Mouse (Mus musculus): Measurements from ENCODE around the gene Hsdl1. TPM values are rescaled to one million over a fixed set of nuclear protein-coding genes. Genes with fewer than 3 reads are reported as not detected.

Gene Hsdl1
- polyA plus RNA-seq, 1 experiment from 2014 or later = 176 TPM

DNA sequence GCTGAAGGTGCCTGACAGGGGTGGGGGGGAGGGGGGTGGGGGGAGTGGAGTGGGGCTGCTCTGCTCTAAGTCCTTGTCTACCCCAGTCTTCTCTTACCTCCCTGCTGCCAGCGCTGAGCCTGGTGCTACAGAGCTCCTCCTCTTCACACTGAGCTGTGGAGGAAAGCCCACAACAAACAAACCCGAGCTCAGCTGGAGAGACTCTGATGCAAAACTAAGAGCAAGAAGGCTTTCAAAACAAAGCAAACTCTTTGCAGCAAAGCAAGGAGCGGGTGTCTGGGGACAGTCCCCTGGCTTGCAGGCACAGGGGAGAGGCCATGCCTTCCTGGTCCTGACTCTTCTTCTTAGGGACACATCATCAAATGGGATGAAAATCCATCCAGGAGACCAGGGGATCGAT is 5.1 kb downstream of the Hsdl1 start:
- Histone ChIP-seq H3K9me3 (ENCODE audit: control insufficient read depth, low read length) (no peaks in the 10 kb centered on the region), H3K27me3 (ENCODE audit: control insufficient read depth, insufficient read depth, low read length) (no peaks in the 10 kb centered on the region), H3K4me3 (ENCODE audit: low read depth, low read length) (no peak overlapping the region), H3K9ac (replicated peaks; ENCODE audit: low read depth, low read length) (no peak overlapping the region), H3K4me1 (ENCODE audit: control insufficient read depth, insufficient read depth, low read length) (peaks cover 11% of the 10 kb centered on the region), H3K27ac (ENCODE audit: low read depth, low read length) (no peak overlapping the region), H3K36me3 (ENCODE audit: control insufficient read depth, insufficient read depth, low read length) (peaks cover 16% of the 10 kb centered on the region), H3K4me2 (ENCODE audit: low read depth, low read length) (no peak overlapping the region)
- no peak for ATAC-seq (ENCODE audit: low read depth)
- 48% methylated on average over 4 of the region's 4 CpGs for WGBS

DNA sequence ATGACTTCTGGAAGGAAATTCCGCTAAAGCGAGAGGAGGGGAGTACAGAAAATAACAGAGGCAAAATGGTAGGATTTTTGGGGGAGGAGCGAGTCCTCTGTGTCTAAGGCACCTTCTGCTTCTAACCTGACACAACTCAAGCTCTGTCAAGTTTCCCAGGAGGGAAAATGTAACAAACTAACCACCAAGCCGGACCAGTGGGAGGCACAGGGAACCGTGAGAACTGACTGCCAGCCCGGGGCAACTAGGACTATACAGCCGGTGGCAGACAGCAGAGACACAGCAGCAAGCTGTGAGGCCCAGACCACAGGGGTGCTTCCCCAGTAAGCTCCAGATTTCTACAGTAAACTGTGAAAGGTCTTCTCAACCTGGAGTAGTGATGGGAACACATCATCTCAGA is 6.0 kb downstream of the Hsdl1 start:
- no peaks in the 10 kb centered on the region for H3K27me3 ChIP-seq (ENCODE audit: control insufficient read depth, insufficient read depth, low read length)
- H3K4me2 ChIP-seq (ENCODE audit: low read depth, low read length) = no peak overlapping the region
- no peak overlapping the region for H3K4me3 ChIP-seq (ENCODE audit: low read depth, low read length)
- H3K36me3 ChIP-seq (ENCODE audit: control insufficient read depth, insufficient read depth, low read length) = peaks cover 24% of the 10 kb centered on the region
- no peak for ATAC-seq (ENCODE audit: low read depth)
- H3K27ac ChIP-seq (ENCODE audit: low read depth, low read length) = no peak overlapping the region
- H3K4me1 ChIP-seq (ENCODE audit: control insufficient read depth, insufficient read depth, low read length) = peaks cover 8% of the 10 kb centered on the region
- H3K9me3 ChIP-seq (ENCODE audit: control insufficient read depth, low read length) = no peaks in the 10 kb centered on the region
- WGBS = 72% methylated on average over 7 of the region's 7 CpGs
- H3K9ac ChIP-seq (replicated peaks; ENCODE audit: low read depth, low read length) = no peak overlapping the region

DNA sequence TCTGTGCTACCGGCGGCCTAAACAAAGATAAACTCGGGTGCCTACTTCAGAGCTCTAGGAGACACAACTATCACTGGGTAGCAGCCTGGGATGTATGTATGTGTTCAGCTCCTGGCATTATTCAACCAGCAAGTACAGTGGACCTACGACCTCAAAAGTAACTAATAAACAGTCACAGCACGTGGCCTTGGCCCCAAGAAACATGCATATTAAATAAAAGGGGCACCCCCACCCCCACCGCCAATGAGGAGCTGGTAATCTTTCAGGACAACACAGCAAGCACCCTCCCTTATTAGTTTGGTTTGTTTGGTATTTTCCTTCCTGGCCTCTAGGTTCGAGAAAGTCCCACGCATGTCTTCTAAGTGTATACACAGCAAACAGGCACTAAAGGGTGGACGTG is 6.7 kb downstream of the Hsdl1 start:
- H3K4me1 ChIP-seq (ENCODE audit: control insufficient read depth, insufficient read depth, low read length) = peaks cover 3% of the 10 kb centered on the region; the same call in 1 of the 2 replicates
- H3K36me3 ChIP-seq (ENCODE audit: control insufficient read depth, insufficient read depth, low read length) = peaks cover 31% of the 10 kb centered on the region
- no peaks in the 10 kb centered on the region for H3K27me3 ChIP-seq (ENCODE audit: control insufficient read depth, insufficient read depth, low read length)
- 91% methylated on average over 9 of the region's 9 CpGs for whole genome bisulfite sequencing
- no peak overlapping the region for H3K4me2 ChIP-seq (ENCODE audit: low read depth, low read length)
- no peak overlapping the region for H3K9ac ChIP-seq (replicated peaks; ENCODE audit: low read depth, low read length)
- no peak for ATAC-seq (ENCODE audit: low read depth)
- no peak overlapping the region for H3K4me3 ChIP-seq (ENCODE audit: low read depth, low read length)
- no peak overlapping the region for H3K27ac ChIP-seq (ENCODE audit: low read depth, low read length)
- no peaks in the 10 kb centered on the region for H3K9me3 ChIP-seq (ENCODE audit: control insufficient read depth, low read length)

DNA sequence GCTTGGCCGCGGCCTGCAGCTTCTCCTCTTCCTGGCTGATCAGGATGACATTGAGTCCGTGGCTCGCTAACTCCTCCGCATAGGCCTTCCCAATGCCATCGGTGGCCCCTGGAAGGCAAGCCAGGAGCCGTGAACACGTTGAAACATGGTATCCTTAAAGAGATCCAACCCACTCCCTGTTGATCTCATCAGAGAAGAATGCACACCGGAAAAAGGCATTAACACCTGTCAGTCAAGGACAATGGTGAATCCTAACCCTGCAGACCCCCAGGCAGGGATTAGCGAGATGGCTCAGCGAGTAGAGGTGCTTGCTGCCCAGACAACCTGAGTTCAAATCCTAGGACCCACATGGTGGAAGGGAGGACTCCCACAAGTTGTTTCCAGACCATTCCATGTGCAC is 8.6 kb downstream of the Hsdl1 start:
- Histone ChIP-seq H3K4me1 (ENCODE audit: control insufficient read depth, insufficient read depth, low read length) (no peaks in the 10 kb centered on the region), H3K4me3 (ENCODE audit: low read depth, low read length) (no peak overlapping the region), H3K27ac (ENCODE audit: low read depth, low read length) (no peak overlapping the region), H3K9ac (replicated peaks; ENCODE audit: low read depth, low read length) (no peak overlapping the region), H3K36me3 (ENCODE audit: control insufficient read depth, insufficient read depth, low read length) (peaks cover 45% of the 10 kb centered on the region), H3K9me3 (ENCODE audit: control insufficient read depth, low read length) (no peaks in the 10 kb centered on the region), H3K4me2 (ENCODE audit: low read depth, low read length) (no peak overlapping the region), H3K27me3 (ENCODE audit: control insufficient read depth, insufficient read depth, low read length) (no peaks in the 10 kb centered on the region)
- no peak for ATAC-seq (ENCODE audit: low read depth)
- WGBS = 88% methylated on average over 11 of the region's 11 CpGs

DNA sequence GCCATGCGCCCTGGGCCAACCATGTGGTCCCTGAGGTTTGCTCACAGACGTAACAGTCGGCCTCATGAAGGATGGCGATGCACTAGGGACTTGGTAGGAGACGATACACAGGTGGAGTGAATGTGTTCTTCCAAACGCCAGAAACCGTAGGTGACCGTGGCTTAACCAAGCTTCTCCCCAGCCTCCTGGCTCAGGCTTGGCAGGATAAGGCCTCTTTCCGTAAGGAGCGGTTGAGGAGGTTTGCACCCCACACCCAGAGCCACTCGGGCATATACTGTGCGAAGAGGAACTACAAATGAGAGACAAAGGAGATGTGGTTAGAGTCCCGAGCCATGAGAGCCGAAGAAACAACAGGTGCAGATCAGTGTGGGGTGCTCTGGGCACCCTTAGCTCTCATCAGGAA is 11.1 kb downstream of the Hsdl1 start:
- H3K9me3 ChIP-seq (ENCODE audit: control insufficient read depth, low read length) = no peaks in the 10 kb centered on the region
- H3K9ac ChIP-seq (replicated peaks; ENCODE audit: low read depth, low read length) = no peak overlapping the region
- no peak overlapping the region for H3K4me2 ChIP-seq (ENCODE audit: low read depth, low read length)
- 93% methylated on average over 14 of the region's 14 CpGs for WGBS
- H3K36me3 ChIP-seq (ENCODE audit: control insufficient read depth, insufficient read depth, low read length) = peaks cover 45% of the 10 kb centered on the region
- H3K27me3 ChIP-seq (ENCODE audit: control insufficient read depth, insufficient read depth, low read length) = no peaks in the 10 kb centered on the region
- peaks cover 5% of the 10 kb centered on the region; the same call in 1 of the 2 replicates for H3K4me1 ChIP-seq (ENCODE audit: control insufficient read depth, insufficient read depth, low read length)
- no peak for ATAC-seq (ENCODE audit: low read depth)
- H3K27ac ChIP-seq (ENCODE audit: low read depth, low read length) = no peak overlapping the region
- H3K4me3 ChIP-seq (ENCODE audit: low read depth, low read length) = no peak overlapping the region

DNA sequence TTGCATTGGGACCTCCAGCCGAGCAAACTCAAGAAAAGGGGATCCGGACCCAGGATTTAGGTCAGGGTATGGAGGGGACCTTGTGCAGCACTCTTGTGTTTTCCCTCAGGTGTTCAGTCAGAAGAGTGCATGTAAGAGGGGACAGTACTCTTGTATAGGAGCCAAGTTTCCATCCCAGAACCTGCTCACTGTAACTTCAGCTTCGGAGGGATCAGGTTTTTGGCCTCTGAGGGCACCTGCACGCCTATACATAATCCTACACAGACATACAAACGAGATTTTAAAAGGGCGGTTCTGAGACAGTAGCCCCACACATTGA is 15.6 kb downstream of the Hsdl1 start:
- H3K27ac ChIP-seq (ENCODE audit: low read depth, low read length) = no peak overlapping the region
- H3K4me2 ChIP-seq (ENCODE audit: low read depth, low read length) = peak overlapping the region; percentile 90
- 90% methylated on average over 6 of the region's 6 CpGs for WGBS
- no peaks in the 10 kb centered on the region for H3K9me3 ChIP-seq (ENCODE audit: control insufficient read depth, low read length)
- H3K9ac ChIP-seq (replicated peaks; ENCODE audit: low read depth, low read length) = no peak overlapping the region
- ATAC-seq (ENCODE audit: low read depth) = peak; percentile 18; the same call in 1 of the 2 replicates
- no peaks in the 10 kb centered on the region for H3K27me3 ChIP-seq (ENCODE audit: control insufficient read depth, insufficient read depth, low read length)
- peaks cover 23% of the 10 kb centered on the region for H3K4me1 ChIP-seq (ENCODE audit: control insufficient read depth, insufficient read depth, low read length)
- H3K36me3 ChIP-seq (ENCODE audit: control insufficient read depth, insufficient read depth, low read length) = peaks cover 25% of the 10 kb centered on the region
- peak overlapping the region; percentile 74; the same call in 1 of the 2 replicates for H3K4me3 ChIP-seq (ENCODE audit: low read depth, low read length)

DNA sequence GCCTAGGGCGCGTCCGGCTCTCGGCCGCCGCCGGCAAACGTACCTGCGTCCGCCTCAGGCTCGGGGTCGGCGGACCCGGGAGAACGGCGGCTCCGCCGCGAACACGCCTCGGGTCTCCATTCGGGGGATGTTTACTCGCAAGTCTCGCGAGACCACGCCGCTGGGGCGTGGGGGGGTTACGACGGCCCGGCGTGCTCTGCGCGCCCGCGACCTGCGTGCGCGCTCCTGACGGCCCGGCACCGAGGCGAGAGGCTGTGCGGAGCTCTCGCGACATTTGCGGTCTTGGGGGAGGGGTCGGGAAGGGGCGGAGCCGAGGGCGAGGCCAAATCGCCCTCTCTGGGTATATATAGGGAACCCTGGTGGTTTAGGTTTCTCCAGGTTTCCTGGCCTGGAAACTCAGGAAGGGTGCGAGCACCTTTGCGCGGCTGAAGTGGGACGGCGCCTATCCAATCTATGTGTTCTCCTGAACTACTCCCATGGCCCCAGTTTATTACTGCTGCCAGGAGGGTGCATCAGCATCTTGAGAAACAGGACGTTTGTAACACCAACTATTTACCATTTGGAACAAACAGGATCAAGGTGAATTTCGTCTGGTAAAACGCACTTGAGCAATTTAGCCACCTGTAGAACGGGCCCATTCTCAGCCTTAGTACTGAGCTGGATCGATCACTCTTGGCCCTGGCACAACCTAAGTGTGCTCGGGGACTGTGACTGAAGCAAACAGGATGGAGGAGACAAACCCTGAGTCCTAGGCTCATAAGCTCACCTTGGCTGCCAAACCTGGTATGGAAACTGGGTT is 16.2 kb downstream of the Hsdl1 start, which contains the start of gene Mbtps1:
Gene Mbtps1 (minus strand): TSS at position 133 of the 799 bp plus-strand sequence.
- Histone ChIP-seq H3K4me2 (ENCODE audit: low read depth, low read length) (peak within 1 kb of the TSS; percentile 90), H3K27me3 (ENCODE audit: control insufficient read depth, insufficient read depth, low read length) (no peaks in the 10 kb centered on the region), H3K36me3 (ENCODE audit: control insufficient read depth, insufficient read depth, low read length) (peaks cover 20% of the 10 kb centered on the region), H3K9me3 (ENCODE audit: control insufficient read depth, low read length) (no peaks in the 10 kb centered on the region), H3K4me3 (ENCODE audit: low read depth, low read length) (peak within 1 kb of the TSS; percentile 74), H3K4me1 (ENCODE audit: control insufficient read depth, insufficient read depth, low read length) (peaks cover 23% of the 10 kb centered on the region), H3K9ac (replicated peaks; ENCODE audit: low read depth, low read length) (peak within 1 kb of the TSS; percentile 84), H3K27ac (ENCODE audit: low read depth, low read length) (peak within 1 kb of the TSS; percentile 93)
- peak; percentile 95 for ATAC-seq (ENCODE audit: low read depth)
- WGBS = 8% methylated on average over 43 of the region's 63 CpGs

DNA sequence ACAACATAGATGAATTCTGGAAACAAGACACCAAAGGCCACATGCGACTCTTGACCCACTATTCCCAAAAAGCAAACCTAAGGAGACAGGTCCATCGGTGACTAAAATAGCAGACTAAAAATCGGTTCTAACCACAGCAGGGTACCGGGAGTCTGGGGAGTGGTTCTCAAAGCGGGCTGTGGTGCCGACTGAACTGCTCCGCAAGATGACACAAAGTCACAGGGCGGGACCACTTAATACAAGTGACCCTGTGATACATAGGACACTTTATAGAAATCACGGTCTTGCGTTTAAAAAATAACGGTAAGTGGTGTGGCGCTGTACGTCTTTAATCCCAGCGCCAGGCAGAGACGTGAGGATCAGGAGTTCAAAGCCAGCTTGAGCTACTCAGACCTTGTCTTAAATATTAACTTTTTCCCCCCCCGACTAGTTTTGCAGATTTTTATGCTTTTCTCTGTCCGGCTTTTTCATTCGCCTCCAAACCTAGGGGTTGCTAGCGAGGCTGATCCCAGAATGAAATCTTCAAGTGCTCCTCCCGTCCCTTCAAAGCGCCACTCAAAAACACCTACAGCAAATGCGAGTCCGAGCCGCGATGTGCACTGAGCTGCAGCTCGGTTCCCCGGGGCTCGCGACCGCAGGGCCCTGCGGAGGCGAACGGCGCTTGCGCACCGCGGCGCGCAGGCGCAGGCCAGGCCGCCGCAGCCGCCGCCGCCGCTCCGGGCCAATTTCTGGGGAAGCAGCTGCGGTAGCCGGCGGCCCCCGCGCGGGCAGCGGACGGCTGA is 17.0 kb downstream of the Hsdl1 start:
- peaks cover 12% of the 10 kb centered on the region for H3K36me3 ChIP-seq (ENCODE audit: control insufficient read depth, insufficient read depth, low read length)
- H3K4me1 ChIP-seq (ENCODE audit: control insufficient read depth, insufficient read depth, low read length) = peaks cover 23% of the 10 kb centered on the region
- 2% methylated on average over 53 of the region's 55 CpGs for WGBS
- peak; percentile 91 for ATAC-seq (ENCODE audit: low read depth)
- H3K4me2 ChIP-seq (ENCODE audit: low read depth, low read length) = peak overlapping the region; percentile 90
- peak overlapping the region; percentile 84 for H3K9ac ChIP-seq (replicated peaks; ENCODE audit: low read depth, low read length)
- no peaks in the 10 kb centered on the region for H3K27me3 ChIP-seq (ENCODE audit: control insufficient read depth, insufficient read depth, low read length)
- no peaks in the 10 kb centered on the region for H3K9me3 ChIP-seq (ENCODE audit: control insufficient read depth, low read length)
- H3K27ac ChIP-seq (ENCODE audit: low read depth, low read length) = peak overlapping the region; percentile 93
- H3K4me3 ChIP-seq (ENCODE audit: low read depth, low read length) = peak overlapping the region; percentile 74

DNA sequence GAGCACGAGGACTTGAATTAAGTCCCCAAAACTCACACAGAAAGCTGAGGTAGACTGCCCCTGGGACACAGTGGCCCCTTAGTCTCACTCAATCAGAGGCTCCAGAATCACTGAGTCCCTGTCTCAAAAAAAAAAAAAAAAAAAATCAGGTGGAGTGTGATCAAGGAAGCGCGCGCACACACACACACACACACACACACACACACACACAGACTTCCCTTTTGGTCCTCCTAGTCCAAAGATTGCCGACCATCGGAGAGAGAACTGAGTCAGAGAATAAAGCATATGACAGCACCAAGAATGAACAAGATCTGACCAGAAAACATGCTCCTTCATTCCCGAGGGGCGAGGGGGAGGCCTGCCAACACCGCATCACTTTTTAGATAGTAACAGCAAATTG is 17.9 kb downstream of the Hsdl1 start:
- H3K4me2 ChIP-seq (ENCODE audit: low read depth, low read length) = peak overlapping the region; percentile 90
- 86% methylated on average over 9 of the region's 9 CpGs for WGBS
- H3K9me3 ChIP-seq (ENCODE audit: control insufficient read depth, low read length) = no peaks in the 10 kb centered on the region
- H3K4me1 ChIP-seq (ENCODE audit: control insufficient read depth, insufficient read depth, low read length) = peaks cover 23% of the 10 kb centered on the region
- H3K27ac ChIP-seq (ENCODE audit: low read depth, low read length) = no peak overlapping the region
- no peak for ATAC-seq (ENCODE audit: low read depth)
- no peaks in the 10 kb centered on the region for H3K27me3 ChIP-seq (ENCODE audit: control insufficient read depth, insufficient read depth, low read length)
- peak overlapping the region; percentile 74; the same call in 1 of the 2 replicates for H3K4me3 ChIP-seq (ENCODE audit: low read depth, low read length)
- H3K36me3 ChIP-seq (ENCODE audit: control insufficient read depth, insufficient read depth, low read length) = 0 out of 2 replicates have a peak, but pooled peaks cover 5% of the 10 kb centered on the region
- H3K9ac ChIP-seq (replicated peaks; ENCODE audit: low read depth, low read length) = 0 out of 2 replicates have a peak overlapping the region, but pooled peaks have one; percentile 84
